Mouse (Mus musculus) heart, adult 2 months (tissue): Measurements from ENCODE around the gene Csmd2.

Experiments used
- CTCF ChIP-seq: fragments of 200-600 bp; IDR thresholded peaks from 2 replicates; pipeline ENCODE4 v1.8.1; 2022; ENCODE audit warnings: antibody characterized with exemption, mild to moderate bottlenecking, moderate library complexity
- POLR2A ChIP-seq: fragments of 200-500 bp; IDR thresholded peaks from 2 replicates; pipeline ENCODE4 v1.6.1; 2011; ENCODE audit warnings: mild to moderate bottlenecking, low read depth, low read length, control low read depth; ENCODE audit not compliant: insufficient read depth

DNA sequence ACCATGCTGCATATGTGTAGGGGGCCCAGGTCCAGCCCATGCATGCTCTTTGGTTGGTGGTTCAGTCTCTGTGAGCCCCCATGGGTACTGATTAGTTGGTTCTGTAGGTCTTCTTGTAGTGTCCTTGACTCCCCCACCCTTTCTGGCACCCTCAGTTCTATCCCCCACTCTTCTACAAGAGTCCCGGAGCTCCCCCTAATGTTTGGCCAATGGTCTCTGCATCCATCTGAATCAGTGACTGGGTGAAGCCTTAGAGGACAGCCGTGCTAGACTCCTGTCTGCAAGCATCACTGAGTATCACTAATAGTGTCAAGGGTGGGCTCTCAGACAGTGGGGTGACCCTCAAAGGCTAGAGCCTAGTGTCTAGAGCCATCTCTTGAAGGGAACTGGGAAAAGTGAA, 497.0 kb downstream of the Csmd2 start:
- TF ChIP-seq POLR2A (no peak), CTCF (no peak)
